In the genomic region with DNA sequence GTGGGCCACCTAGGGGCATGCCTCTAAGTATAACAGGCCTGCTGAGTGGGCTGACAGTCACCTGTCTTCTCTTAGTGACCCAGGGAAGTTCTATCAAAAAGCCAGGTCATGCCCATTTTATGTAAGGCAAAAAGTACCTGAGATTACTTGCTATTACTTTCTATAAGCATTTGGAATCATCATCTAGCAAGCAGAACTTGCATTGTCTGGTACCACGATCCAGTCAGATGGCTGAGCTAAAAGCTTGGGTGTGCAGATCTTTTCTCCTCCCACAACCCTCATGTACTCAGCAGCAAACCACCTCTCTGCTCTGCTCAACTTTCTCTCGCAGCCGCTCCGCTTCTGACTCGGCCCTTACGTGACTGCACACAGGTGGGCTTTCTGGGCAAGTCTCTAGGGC, we compare ENCODE assay signal across 8 mouse cellular contexts. TPM values are rescaled to one million over a fixed set of nuclear protein-coding genes. Genes with fewer than 3 reads are reported as not detected.
DNase-seq lines count a peak whose midpoint lies in the region; TF ChIP-seq lines count a peak whose summit lies in the region.
"Not testable (repeated sequence)": the region's sequence is repeated elsewhere in the genome, so short reads cannot be mapped to it uniquely, and the experiment has no call there.

No protein-coding gene starts in this region.

- TF ChIP-seq CTCF in CH12.LX (conservative IDR thresholded peaks at IDR 0.05 in 1 of 2, IDR thresholded peaks at IDR 0.05 in 1 of 2; ENCODE audit: low read depth in 2 of 2, low read length in 2 of 2): not testable (repeated sequence)

- H3K27me3 ChIP-seq in CH12.LX (replicated peaks); myocyte (ENCODE audit: control insufficient read depth, insufficient read depth, insufficient read length): not testable (repeated sequence)

- TF ChIP-seq EP300 in CH12.LX (IDR thresholded peaks at IDR 0.05; ENCODE audit: low read length): not testable (repeated sequence)

- H3K4me2 ChIP-seq in CH12.LX (ENCODE audit: insufficient read depth, low read depth, poor library complexity, severe bottlenecking): not testable (repeated sequence)
- H3K4me2 ChIP-seq in myocyte (ENCODE audit: low read depth): peak overlapping the region; percentile 7

- H3K4me1 ChIP-seq in CH12.LX (ENCODE audit: control insufficient read depth in 1 of 2, insufficient read depth in 2 of 2): peaks cover 0 to 16% of the 10 kb centered on the region in 2 experiments; a peak in 2 of 4 replicates

- DNase-seq in 3T3-L1 (ENCODE audit: low read depth, low spot score) (peak; percentile 70), CH12.LX (ENCODE audit: extremely low read depth) (peak; percentile 54)
- peak; percentile 30 for DNase-seq in brain, adult 2 months (ENCODE audit: low read depth, low spot score)
- DNase-seq in heart, adult 11 months: peak; percentile 92
- peak; percentile 62 for DNase-seq in layer of hippocampus, adult 9-10 months (ENCODE audit: low spot score)
- peak; percentile 41 for DNase-seq in testis, postnatal 14 days (ENCODE audit: low spot score)
- peak; percentile 61 for DNase-seq in urinary bladder, postnatal 25 days (ENCODE audit: low spot score)

- peaks cover 16 to 17% of the 10 kb centered on the region in 2 experiments for H3K36me3 ChIP-seq in CH12.LX (replicated peaks in 1 of 2; ENCODE audit: control insufficient read depth in 1 of 2, insufficient read depth in 1 of 2, low read length in 1 of 2)
- not testable (repeated sequence) for H3K36me3 ChIP-seq in myocyte (ENCODE audit: control insufficient read depth, insufficient read depth)

- dilution Hi-C loops in CH12.LX (cut with MboI; ENCODE audit: extremely low pct_ligation_motif_present, extremely low pct_unique_long_range_greater_than_20kb, low sequenced_read_pairs): not testable (repeated sequence)

- not testable (repeated sequence) for H3ac ChIP-seq in myocyte (ENCODE audit: control insufficient read depth, insufficient read length)

- H3K79me2 ChIP-seq in CH12.LX (replicated peaks; ENCODE audit: control insufficient read depth, extremely low read depth, insufficient read depth, poor library complexity, severe bottlenecking); myocyte (ENCODE audit: control insufficient read depth, insufficient read depth): not testable (repeated sequence)

- in situ Hi-C loops in CH12.LX (cut with MboI; ENCODE audit: low pct_ligation_motif_present, low pct_unique_long_range_greater_than_20kb, low sequenced_read_pairs): not testable (repeated sequence)

- not testable (repeated sequence) for H3K9me3 ChIP-seq in CH12.LX (replicated peaks; ENCODE audit: low read length)

- TF ChIP-seq RAD21 in CH12.LX (IDR thresholded peaks at IDR 0.05; ENCODE audit: low read depth, low read length): not testable (repeated sequence)

- peak overlapping the region; percentile 12; the same call in 1 of the 2 replicates for H3K27ac ChIP-seq in CH12.LX (ENCODE audit: insufficient read depth, low read depth)

- not testable (repeated sequence) for H3K4me3 ChIP-seq in CH12.LX (replicated peaks in 1 of 3; ENCODE audit: low read depth in 2 of 3, low read length in 2 of 3, poor library complexity in 1 of 3); myocyte

- TF ChIP-seq POLR2A in CH12.LX (IDR thresholded peaks at IDR 0.05; ENCODE audit: low read depth, low read length); myocyte (IDR thresholded peaks at IDR 0.05; ENCODE audit: insufficient read length, low read depth): not testable (repeated sequence)

- not testable (repeated sequence) for H3K9ac ChIP-seq in CH12.LX (ENCODE audit: insufficient read depth, low read depth)

RNA-seq across cellular contexts. Expression of a gene that starts 35.3 kb away (rescaled TPM):
- 17.5 and 25.2 TPM in 2 replicates for total RNA-seq in CH12.LX (2012; rRNA removed)
- 10.2 and 10.8 TPM in 2 replicates for total RNA-seq in CH12.LX (2014; rRNA removed)
- 17.4 and 22.6 TPM in 2 replicates for polyA plus RNA-seq in CH12.LX (2012; ENCODE audit: insufficient read length, low read depth)
- polyA plus RNA-seq in myocyte (2012; fragmentation: generic; extraction: Trizol): 6.2 TPM

RNA-seq across cellular contexts. Expression of a gene that starts 44.2 kb away (rescaled TPM):
- total RNA-seq in CH12.LX (2012; rRNA removed) (60.8 and 70.2 TPM in 2 replicates), CH12.LX (2014; rRNA removed) (54.5 and 59.7 TPM in 2 replicates)
- polyA plus RNA-seq in CH12.LX (2012; ENCODE audit: insufficient read length, low read depth) (115 and 127 TPM in 2 replicates), myocyte (2012; fragmentation: generic; extraction: Trizol) (24.1 TPM)

Comparison
In these comparisons a context has a peak if more than half of its experiments do, and no peak if none do; other contexts are left out.
1. DNase-seq: peak in every context shown above with its lines; median percentile 92 in heart, adult 11 months; 70 in 3T3-L1; 62 in layer of hippocampus, adult 9-10 months; 61 in urinary bladder, postnatal 25 days; 54 in CH12.LX; 41 in testis, postnatal 14 days; 30 in brain, adult 2 months.